Comparison of ENCODE assay signal across 48 mouse cellular contexts in genomic region chr11:115077436-115077835, GRCm38 (mm10). TPM values are rescaled to one million over a fixed set of nuclear protein-coding genes. Genes with fewer than 3 reads are reported as not detected.
"Had no signal": no experiment of that assay in that cellular context is flagged by ENCODE, and none has a peak within 500 bp of the region (broad histone marks: within the 10 kb centered on the region; RNA-seq: fewer than 3 reads in every experiment).

No protein-coding gene starts in this region.

- H3K4me2 ChIP-seq: heart, embryonic 11.5 days; heart, embryonic 12.5 days; heart, embryonic 13.5 days; heart, embryonic 15.5 days; hindbrain, embryonic 12.5 days; hindbrain, embryonic 13.5 days; hindbrain, embryonic 14.5 days; hindbrain, embryonic 15.5 days; intestine, embryonic 15.5 days; kidney, embryonic 15.5 days had no signal

- H3K4me3 ChIP-seq: heart, adult 2 months; heart, embryonic 10.5 days; heart, embryonic 12.5 days; heart, embryonic 13.5 days; heart, embryonic 15.5 days; hindbrain, embryonic 12.5 days; hindbrain, embryonic 13.5 days; hindbrain, embryonic 15.5 days; intestine, embryonic 15.5 days; kidney, embryonic 15.5 days; layer of hippocampus, adult 2 months had no signal

- H3K36me3 ChIP-seq: heart, embryonic 10.5 days; heart, embryonic 12.5 days; heart, embryonic 13.5 days; heart, embryonic 15.5 days; hindbrain, embryonic 12.5 days; hindbrain, embryonic 13.5 days; hindbrain, embryonic 15.5 days; intestine, embryonic 15.5 days; kidney, embryonic 15.5 days had no signal

- DNase-seq: heart, adult 2 months; heart, postnatal 10 days; heart, postnatal 14 days; heart, postnatal 36 days; heart, postnatal 4 days; kidney, adult 11 months; kidney, adult 18-20 months; kidney, adult 2 months; kidney, adult 8-10 months; kidney, adult 9 months; kidney, postnatal 10 days; kidney, postnatal 14 days; kidney, postnatal 25 days; kidney, postnatal 36 days; kidney, postnatal 4 days; layer of hippocampus, adult 9-11 months; layer of hippocampus, postnatal 36 days had no signal

- H3K4me1 ChIP-seq: heart, embryonic 10.5 days; heart, embryonic 12.5 days; heart, embryonic 13.5 days; heart, embryonic 15.5 days; hindbrain, embryonic 12.5 days; hindbrain, embryonic 13.5 days; hindbrain, embryonic 15.5 days had no signal

- H3K27ac ChIP-seq: heart, adult 2 months; heart, embryonic 10.5 days; heart, embryonic 13.5 days; heart, embryonic 15.5 days; hindbrain, embryonic 12.5 days; hindbrain, embryonic 13.5 days; hindbrain, embryonic 14.5 days; hindbrain, embryonic 15.5 days; intestine, embryonic 15.5 days; kidney, embryonic 15.5 days; kidney, postnatal 0 days; layer of hippocampus, adult 2 months had no signal

- H3K9ac ChIP-seq: heart, embryonic 12.5 days; heart, embryonic 13.5 days; heart, embryonic 15.5 days; hindbrain, embryonic 12.5 days; hindbrain, embryonic 13.5 days; hindbrain, embryonic 14.5 days; hindbrain, embryonic 15.5 days; intestine, embryonic 15.5 days; kidney, embryonic 15.5 days had no signal

- ATAC-seq: hindbrain, embryonic 16.5 days; inflammation-experienced regulatory T-cells, adult 6 months; intestine, embryonic 15.5 days; intestine, embryonic 16.5 days; intestine, postnatal 0 days had no signal

- H3K27me3 ChIP-seq: intestine, embryonic 15.5 days had no signal

- H3K9me3 ChIP-seq: heart, embryonic 10.5 days; heart, embryonic 12.5 days; heart, embryonic 13.5 days; heart, embryonic 15.5 days; hindbrain, embryonic 12.5 days; hindbrain, embryonic 13.5 days; hindbrain, embryonic 15.5 days; intestine, embryonic 15.5 days; kidney, embryonic 15.5 days had no signal

RNA-seq across cellular contexts. Expression of gene Cd300e, which starts 15.5 kb away (rescaled TPM):
- total RNA-seq: hematopoietic stem cell, adult 5-6 weeks; layer of hippocampus, adult 18-20 months; layer of hippocampus, postnatal 10 days; layer of hippocampus, postnatal 14 days; layer of hippocampus, postnatal 25 days; layer of hippocampus, postnatal 36 days; left cerebral cortex, adult 18-20 months had no signal
- polyA plus RNA-seq: heart, embryonic 11.5 days; heart, embryonic 12.5 days; heart, embryonic 13.5 days; heart, embryonic 14.5 days; heart, embryonic 15.5 days; heart, embryonic 16.5 days; hindbrain, embryonic 11.5 days; hindbrain, embryonic 12.5 days; hindbrain, embryonic 13.5 days; hindbrain, embryonic 14.5 days; hindbrain, embryonic 15.5 days; kidney, embryonic 14.5 days; kidney, embryonic 15.5 days; kidney, embryonic 16.5 days; kidney, postnatal 0 days had no signal

RNA-seq across cellular contexts. Expression of gene Cd300ld3, which starts 29.2 kb away (rescaled TPM):
- total RNA-seq: hematopoietic stem cell, adult 5-6 weeks; layer of hippocampus, postnatal 10 days; layer of hippocampus, postnatal 14 days; layer of hippocampus, postnatal 36 days had no signal
- polyA plus RNA-seq: heart, embryonic 10.5 days; heart, embryonic 11.5 days; heart, embryonic 12.5 days; heart, embryonic 13.5 days; heart, embryonic 14.5 days; heart, embryonic 15.5 days; heart, embryonic 16.5 days; heart, postnatal 0 days; hindbrain, embryonic 11.5 days; hindbrain, embryonic 12.5 days; hindbrain, embryonic 13.5 days; hindbrain, embryonic 14.5 days; hindbrain, embryonic 15.5 days; hindbrain, embryonic 16.5 days; inflammation-experienced regulatory T-cells, adult 6 months; intestine, embryonic 14.5 days; intestine, embryonic 15.5 days; intestine, embryonic 16.5 days; intestine, postnatal 0 days; kidney, embryonic 14.5 days; kidney, embryonic 15.5 days; kidney, embryonic 16.5 days; kidney, postnatal 0 days had no signal

RNA-seq across cellular contexts. Expression of gene Cd300ld5, which starts 39.9 kb away (rescaled TPM):
- total RNA-seq: hematopoietic stem cell, adult 5-6 weeks had no signal
- polyA plus RNA-seq: heart, embryonic 10.5 days; heart, embryonic 11.5 days; heart, embryonic 12.5 days; heart, embryonic 13.5 days; heart, embryonic 14.5 days; heart, embryonic 15.5 days; heart, embryonic 16.5 days; heart, postnatal 0 days; hindbrain, embryonic 11.5 days; hindbrain, embryonic 12.5 days; hindbrain, embryonic 13.5 days; hindbrain, embryonic 14.5 days; hindbrain, embryonic 15.5 days; hindbrain, embryonic 16.5 days; inflammation-experienced regulatory T-cells, adult 6 months; intestine, embryonic 14.5 days; intestine, embryonic 15.5 days; intestine, embryonic 16.5 days; intestine, postnatal 0 days; kidney, embryonic 14.5 days; kidney, embryonic 15.5 days; kidney, embryonic 16.5 days; kidney, postnatal 0 days; large intestine, adult 2 months had no signal

RNA-seq across cellular contexts. Expression of gene Cd300ld4, which starts 50.6 kb away (rescaled TPM):
- total RNA-seq: heart, postnatal 10 days; heart, postnatal 14 days; heart, postnatal 36 days; heart, postnatal 4 days; hematopoietic stem cell, adult 5-6 weeks; layer of hippocampus, postnatal 10 days; layer of hippocampus, postnatal 14 days; left cerebral cortex, adult 18-20 months had no signal
- polyA plus RNA-seq: heart, embryonic 10.5 days; heart, embryonic 11.5 days; heart, embryonic 12.5 days; heart, embryonic 13.5 days; heart, embryonic 14.5 days; heart, embryonic 15.5 days; heart, embryonic 16.5 days; heart, postnatal 0 days; hindbrain, embryonic 11.5 days; hindbrain, embryonic 12.5 days; hindbrain, embryonic 13.5 days; hindbrain, embryonic 14.5 days; hindbrain, embryonic 15.5 days; hindbrain, embryonic 16.5 days; inflammation-experienced regulatory T-cells, adult 6 months; intestine, embryonic 14.5 days; intestine, embryonic 15.5 days; intestine, embryonic 16.5 days; intestine, postnatal 0 days; kidney, embryonic 14.5 days; kidney, embryonic 15.5 days; kidney, embryonic 16.5 days; kidney, postnatal 0 days had no signal
